Mouse (Mus musculus) MEL (cell line): ENCODE measurements around the gene Cacfd1.

Experiments
- CTCF ChIP-seq, 3 experiments: IDR thresholded peaks in 2 of 3; conservative IDR thresholded peaks in 1 of 3; 2 replicates each; pipeline ENCODE4 v1.5.1; 2011 to 2012; ENCODE audit warnings: low read length in 3 of 3, low read depth in 2 of 3, mild to moderate bottlenecking in 2 of 3, improper control_type of control experiment in 1 of 3, inconsistent platforms in 1 of 3, mixed read lengths in 1 of 3, moderate library complexity in 1 of 3; ENCODE audit not compliant: control insufficient read depth in 1 of 3, insufficient read depth in 1 of 3, poor library complexity in 1 of 3, severe bottlenecking in 1 of 3
- UBTF ChIP-seq: IDR thresholded peaks from 2 replicates; pipeline ENCODE4 v1.6.1; 2012; ENCODE audit warnings: low read depth, mild to moderate bottlenecking, inconsistent platforms, low read length, improper control_type of control experiment, moderate library complexity, borderline replicate concordance; ENCODE audit not compliant: insufficient read depth

DNA sequence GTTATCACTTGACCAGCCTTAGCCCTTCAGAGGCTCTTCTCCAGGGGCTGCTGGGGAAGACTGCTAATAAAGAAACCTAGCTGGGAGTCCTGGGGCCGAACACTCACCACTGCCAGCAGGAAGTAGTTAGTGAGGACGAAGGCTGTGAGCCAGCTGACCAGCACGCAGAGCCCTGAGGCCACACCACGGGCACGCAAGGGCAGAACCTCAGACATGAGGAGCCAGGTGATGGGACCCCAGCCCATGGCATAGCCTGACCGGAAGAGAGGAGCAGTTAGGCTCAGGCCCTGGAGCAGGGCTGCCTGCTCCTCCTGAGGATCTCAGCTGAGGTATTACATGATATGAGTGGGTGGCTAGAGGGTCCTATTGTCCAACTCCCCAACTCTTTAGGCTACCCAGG, 12.9 kb downstream of the Cacfd1 start:
- TF ChIP-seq CTCF (IDR thresholded peaks at IDR 0.05 in 2 of 3, conservative IDR thresholded peaks at IDR 0.05 in 1 of 3; ENCODE audit: control insufficient read depth in 1 of 3, insufficient read depth in 1 of 3, low read depth in 2 of 3, low read length in 3 of 3, poor library complexity in 1 of 3, severe bottlenecking in 1 of 3) (no peak), UBTF (no peak)
